Mouse (Mus musculus) liver, adult 2 months (tissue): Measurements from ENCODE around the gene B4galt1.

Experiments
- CTCF ChIP-seq: fragments of 200-500 bp; IDR thresholded peaks from 2 replicates; pipeline ENCODE4 v1.5.1; 2011; ENCODE audit warnings: low read depth, low read length, control low read depth
- POLR2A ChIP-seq: fragments of 200-500 bp; IDR thresholded peaks from 2 replicates; pipeline ENCODE4 v1.6.1; 2011; ENCODE audit warnings: low read length, control low read depth; ENCODE audit not compliant: insufficient read depth; ENCODE audit errors: extremely low read depth

DNA sequence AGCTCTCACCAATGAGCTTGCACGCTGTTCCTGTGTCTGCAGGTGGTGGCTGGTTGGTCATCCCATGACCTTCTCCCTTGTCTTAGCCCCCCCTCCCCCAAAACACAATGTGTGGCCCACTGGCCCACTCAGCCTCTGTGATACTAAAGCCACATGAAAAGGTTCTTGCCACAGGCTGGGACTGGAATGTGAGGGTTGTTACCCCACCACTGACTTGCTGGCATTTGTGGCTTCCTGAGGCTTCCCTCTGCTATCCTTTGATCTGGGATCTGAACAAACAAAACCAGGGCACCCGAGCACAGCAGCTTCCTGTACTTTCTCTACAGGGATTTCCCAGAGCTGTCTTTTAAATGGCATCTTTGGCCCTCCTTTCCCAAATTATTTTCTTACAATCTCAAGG lies 76.7 kb downstream of the B4galt1 start:
- TF ChIP-seq CTCF (no peak), POLR2A (no peak)
